Mouse (Mus musculus) 3T3-L1 (cell line): ENCODE data around the gene 4921530L21Rik.

Experiments
- DNase-seq: peaks from one replicate; pipeline ENCODE4 v3.0.0-alpha.2; 2015; ENCODE audit warnings: low read depth, low spot score

Gene 4921530L21Rik

GRCm38 (mm10) chr14:95880954-95881353, at the start of gene 4921530L21Rik:
TSS of gene 4921530L21Rik (plus strand) at chr14:95881254.
- no peak for DNase-seq

- no peak for DNase-seq
Measured at GRCm38 (mm10) chr14:95833866-95834265, 47.2 kb upstream of the 4921530L21Rik start.

GRCm38 (mm10) chr14:95862981-95863380, 18.1 kb upstream of the 4921530L21Rik start:
- DNase-seq = no peak

GRCm38 (mm10) chr14:95865676-95866416, 15.2 kb upstream of the 4921530L21Rik start:
- DNase-seq = no peak

- no peak for DNase-seq
Measured at GRCm38 (mm10) chr14:95872020-95872419, 9.0 kb upstream of the 4921530L21Rik start.

- DNase-seq = no peak
Measured at GRCm38 (mm10) chr14:95876785-95877510, 4.1 kb upstream of the 4921530L21Rik start.

- DNase-seq = no peak
Measured at GRCm38 (mm10) chr14:95877548-95877947, 3.5 kb upstream of the 4921530L21Rik start.

GRCm38 (mm10) chr14:95899458-95899857, 18.4 kb downstream of the 4921530L21Rik start:
- DNase-seq = no peak

- no peak for DNase-seq
Measured at GRCm38 (mm10) chr14:95904591-95905095, 23.6 kb downstream of the 4921530L21Rik start.

- no peak for DNase-seq
Measured at GRCm38 (mm10) chr14:95913293-95913692, 32.2 kb downstream of the 4921530L21Rik start.

GRCm38 (mm10) chr14:95926742-95927141, 45.7 kb downstream of the 4921530L21Rik start:
- no peak for DNase-seq

GRCm38 (mm10) chr14:95927810-95928785, 47.0 kb downstream of the 4921530L21Rik start:
- DNase-seq = peak; percentile 10
